Mouse (Mus musculus) CD4-positive helper T cell, adult 2 months (primary cell): ENCODE measurements around the gene Dda1.
"Not testable (repeated sequence)": the region's sequence is repeated elsewhere in the genome, so short reads cannot be mapped to it uniquely, and the experiment has no call there.

Experiments
- DNase-seq: peaks from one replicate; pipeline ENCODE4 v3.0.0-alpha.2; 2012; ENCODE audit warnings: low read depth, missing footprints, low spot score

Gene Dda1

GRCm38 (mm10) chr8:71468916-71469315, at the start of gene Dda1:
Gene Dda1, plus strand, starts transcription at chr8:71469199.
- peak; percentile 99 for DNase-seq

- no peak for DNase-seq
Measured at GRCm38 (mm10) chr8:71422121-71422520, 46.9 kb upstream of the Dda1 start.

- not testable (repeated sequence) for DNase-seq
Measured at GRCm38 (mm10) chr8:71432935-71433334, 36.1 kb upstream of the Dda1 start.

- no peak for DNase-seq
Measured at GRCm38 (mm10) chr8:71437041-71437440, 32.0 kb upstream of the Dda1 start.

- DNase-seq, result peak; percentile 69
Measured at GRCm38 (mm10) chr8:71441404-71441803, 27.6 kb upstream of the Dda1 start.

GRCm38 (mm10) chr8:71445096-71445495, 23.9 kb upstream of the Dda1 start:
- no peak for DNase-seq

GRCm38 (mm10) chr8:71451337-71451736, 17.7 kb upstream of the Dda1 start:
- no peak for DNase-seq

- DNase-seq, result no peak
Measured at GRCm38 (mm10) chr8:71451777-71452176, 17.2 kb upstream of the Dda1 start.

GRCm38 (mm10) chr8:71452669-71453068, 16.3 kb upstream of the Dda1 start:
- no peak for DNase-seq

GRCm38 (mm10) chr8:71454668-71455067, 14.3 kb upstream of the Dda1 start:
- DNase-seq, result no peak

- DNase-seq, result no peak
Measured at GRCm38 (mm10) chr8:71456906-71457305, 12.1 kb upstream of the Dda1 start.

GRCm38 (mm10) chr8:71457659-71458270, 11.2 kb upstream of the Dda1 start:
- DNase-seq, result no peak

- DNase-seq, result no peak
Measured at GRCm38 (mm10) chr8:71460716-71461115, 8.3 kb upstream of the Dda1 start.

- no peak for DNase-seq
Measured at GRCm38 (mm10) chr8:71461152-71461840, 7.7 kb upstream of the Dda1 start.

GRCm38 (mm10) chr8:71462191-71462590, 6.8 kb upstream of the Dda1 start:
- DNase-seq, result no peak

- DNase-seq, result peak; percentile 96
Measured at GRCm38 (mm10) chr8:71462786-71463185, 6.2 kb upstream of the Dda1 start.

- DNase-seq, result peak; percentile 95
Measured at GRCm38 (mm10) chr8:71463188-71464033, 5.6 kb upstream of the Dda1 start, which contains the start of gene Abhd8. Gene Abhd8, minus strand, starts transcription at chr8:71463655.

GRCm38 (mm10) chr8:71464513-71465500, 4.2 kb upstream of the Dda1 start, which contains the start of gene Mrpl34:
Gene Mrpl34, plus strand, starts transcription at chr8:71464959.
- DNase-seq, result peak; percentile 99

- no peak for DNase-seq
Measured at GRCm38 (mm10) chr8:71465733-71466132, 3.3 kb upstream of the Dda1 start.

- no peak for DNase-seq
Measured at GRCm38 (mm10) chr8:71466198-71466597, 2.8 kb upstream of the Dda1 start.

- no peak for DNase-seq
Measured at GRCm38 (mm10) chr8:71467201-71467600, 1.8 kb upstream of the Dda1 start.
